Mouse (Mus musculus) testis, adult 2 months (tissue): ENCODE data around the gene Ifi211.
"Not testable (repeated sequence)": the region's sequence is repeated elsewhere in the genome, so short reads cannot be mapped to it uniquely, and the experiment has no call there.

ENCODE experiments used
- CTCF ChIP-seq: fragments of 200-500 bp; IDR thresholded peaks from 2 replicates; pipeline ENCODE4 v1.5.1; 2012; ENCODE audit warnings: low read depth, mild to moderate bottlenecking, inconsistent platforms, low read length, moderate library complexity; ENCODE audit not compliant: control insufficient read depth, insufficient read depth, insufficient replicate concordance
- POLR2A ChIP-seq: fragments of 200-500 bp; IDR thresholded peaks from 2 replicates; pipeline ENCODE4 v1.6.1; 2012; ENCODE audit warnings: low read depth, mild to moderate bottlenecking, inconsistent platforms, low read length, moderate library complexity; ENCODE audit not compliant: control insufficient read depth

GRCm38 (mm10) chr1:173853711-173854110 is 59.1 kb downstream of the Ifi211 start:
- TF ChIP-seq POLR2A, CTCF: not testable (repeated sequence)
